Mouse (Mus musculus) liver, adult 2 months (tissue): Measurements from ENCODE around the gene Trmt112.

Experiments
- CTCF ChIP-seq: fragments of 200-500 bp; IDR thresholded peaks from 2 replicates; pipeline ENCODE4 v1.5.1; 2011; ENCODE audit warnings: low read depth, low read length, control low read depth
- POLR2A ChIP-seq: fragments of 200-500 bp; IDR thresholded peaks from 2 replicates; pipeline ENCODE4 v1.6.1; 2011; ENCODE audit warnings: low read length, control low read depth; ENCODE audit not compliant: insufficient read depth; ENCODE audit errors: extremely low read depth

- TF ChIP-seq POLR2A (no peak), CTCF (no peak)
Measured at GRCm38 (mm10) chr19:6859971-6860370, 49.5 kb upstream of the Trmt112 start.
